Mouse (Mus musculus) limb, embryonic 11.5 days (tissue): ENCODE measurements at regions not wholly inside any gene's neighbourhood (a gene's known extent, or its start where the extent isn't known, plus 50 kb on each side); places are given as distances from the start of the nearest gene placed in this dataset.

Source experiments
- ATAC-seq: fragments of 200-750 bp; cut with Nextera tagmentation; 2 replicates; pipeline ENCODE4 v1.8.0; 2017; ENCODE audit warnings: low read depth; ENCODE audit not compliant: insufficient number of reproducible peaks, low FRiP score, low TSS enrichment
- DNase-seq: peaks from one replicate; pipeline ENCODE4 v3.0.0-alpha.2; 2015; ENCODE audit warnings: low spot score
- H3K27ac ChIP-seq: fragments of 300-500 bp; sonication (generic); replicated peaks from 2 replicates; pipeline ENCODE4 v1.5.1; 2014; ENCODE audit warnings: low read depth, mild to moderate bottlenecking, low read length
- H3K27me3 ChIP-seq: fragments of 300-500 bp; sonication (generic); 2 replicates; pipeline ENCODE4 v1.6.1; 2014; ENCODE audit warnings: mild to moderate bottlenecking, low read length, mixed read lengths; ENCODE audit not compliant: control insufficient read depth, insufficient read depth
- H3K36me3 ChIP-seq: fragments of 300-500 bp; sonication (generic); 2 replicates; pipeline ENCODE4 v1.6.1; 2014; ENCODE audit warnings: mild to moderate bottlenecking, low read length, moderate library complexity, mixed read lengths; ENCODE audit not compliant: control insufficient read depth, insufficient read depth
- H3K4me1 ChIP-seq: fragments of 300-500 bp; sonication (generic); 2 replicates; pipeline ENCODE4 v1.6.1; 2014; ENCODE audit warnings: low read length, mixed read lengths; ENCODE audit not compliant: control insufficient read depth, insufficient read depth
- H3K4me2 ChIP-seq: fragments of 300-500 bp; sonication (generic); 2 replicates; pipeline ENCODE4 v1.6.1; 2014; ENCODE audit warnings: low read depth, mild to moderate bottlenecking, moderate library complexity; ENCODE audit not compliant: severe bottlenecking
- H3K4me3 ChIP-seq: fragments of 300-500 bp; sonication (generic); 2 replicates; pipeline ENCODE4 v1.5.1; 2014; ENCODE audit warnings: low read depth, low read length
- H3K9ac ChIP-seq: fragments of 300-500 bp; sonication (generic); 2 replicates; pipeline ENCODE4 v1.6.1; 2014; ENCODE audit warnings: mild to moderate bottlenecking, low read length
- H3K9me3 ChIP-seq: fragments of 300-500 bp; sonication (generic); 2 replicates; pipeline ENCODE4 v1.6.1; 2016; ENCODE audit warnings: low read length; ENCODE audit not compliant: control insufficient read depth
- WGBS: fragments of 180-500 bp; shearing (Covaris S2); extraction: QIAGEN DNeasy Blood & Tissue Kit; methylation state at CpG from one replicate; pipeline ENCODE4 v1.1.7; 2014; 5-methylcytosine and 5-hydroxymethylcytosine counted together

GRCm38 (mm10) chr1:63876589-63877251 is 107.7 kb upstream of the 4933402D24Rik start:
- 89% methylated on average over 5 of the region's 5 CpGs for WGBS
- Histone ChIP-seq H3K27ac (no peak overlapping the region), H3K4me2 (no peak overlapping the region), H3K4me1 (no peaks in the 10 kb centered on the region), H3K36me3 (no peaks in the 10 kb centered on the region), H3K4me3 (no peak overlapping the region), H3K27me3 (no peaks in the 10 kb centered on the region), H3K9me3 (no peaks in the 10 kb centered on the region), H3K9ac (no peak overlapping the region)
- DNase-seq: no peak
- ATAC-seq: no peak

DNA sequence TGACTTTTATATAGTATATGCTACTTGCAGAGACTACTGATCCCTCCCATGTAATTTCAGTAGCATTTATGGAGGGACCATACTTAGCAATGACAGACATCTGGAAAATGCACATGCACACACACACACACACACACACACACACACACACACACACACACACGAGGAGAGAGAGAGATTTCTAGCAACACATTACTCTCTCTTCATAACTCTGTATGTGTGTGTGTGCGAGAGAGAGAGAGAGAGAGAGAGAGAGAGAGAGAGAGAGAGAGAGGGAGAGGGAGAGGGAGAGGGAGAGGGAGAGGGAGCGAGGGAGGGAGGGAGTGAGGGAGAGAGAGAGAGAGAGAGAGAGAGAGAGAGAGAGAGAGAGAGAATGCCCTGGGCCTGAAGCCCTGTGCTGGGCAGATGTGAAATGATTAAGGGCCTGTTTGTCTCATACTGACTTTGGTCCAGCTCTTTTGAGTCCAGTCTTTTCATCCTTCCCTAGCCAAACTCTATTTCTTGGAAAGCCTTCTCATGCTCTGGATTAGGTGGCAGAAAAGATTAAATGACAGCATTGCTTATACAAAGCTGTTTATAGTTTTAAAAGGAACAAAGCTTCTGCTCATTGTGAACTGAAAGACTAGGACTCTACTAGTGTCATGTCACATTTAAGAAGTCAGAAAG is 106.4 kb upstream of the 4933402D24Rik start:
- Histone ChIP-seq H3K4me3 (no peak overlapping the region), H3K27ac (no peak overlapping the region), H3K9ac (no peak overlapping the region), H3K36me3 (no peaks in the 10 kb centered on the region), H3K4me1 (no peaks in the 10 kb centered on the region), H3K27me3 (no peaks in the 10 kb centered on the region), H3K9me3 (no peaks in the 10 kb centered on the region), H3K4me2 (no peak overlapping the region)
- no peak for DNase-seq
- ATAC-seq: no peak
- 93% methylated on average over 2 of the region's 3 CpGs for WGBS

- 87% methylated on average over 6 of the region's 6 CpGs for WGBS
- no peak for DNase-seq
- no peaks in the 10 kb centered on the region for H3K9me3 ChIP-seq
These were observed 102.8 kb upstream of the 4933402D24Rik start for GRCm38 (mm10) chr1:63871831-63872230.

DNA sequence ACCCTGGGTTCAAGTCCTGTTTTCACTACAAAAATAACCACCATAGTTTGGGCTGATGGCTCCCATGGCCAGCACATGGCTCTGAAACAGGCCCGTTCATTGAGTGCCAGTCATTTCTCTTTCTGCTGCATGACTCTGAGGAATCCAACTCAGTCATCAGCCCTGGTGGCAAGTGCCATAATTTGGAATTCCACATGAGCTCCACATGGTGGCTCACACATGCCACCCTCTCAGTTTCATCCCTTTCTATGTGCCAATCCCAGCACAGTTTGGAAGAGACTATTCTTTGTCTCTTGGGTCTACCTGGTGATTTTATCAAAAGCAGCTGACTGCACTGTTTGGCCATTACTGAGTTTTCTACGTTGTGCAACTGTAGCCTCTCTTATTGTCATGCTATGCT is 100.3 kb upstream of the 4933402D24Rik start:
- 90% methylated on average over 2 of the region's 2 CpGs for WGBS
- Histone ChIP-seq H3K36me3 (no peaks in the 10 kb centered on the region), H3K4me1 (no peaks in the 10 kb centered on the region), H3K4me3 (no peak overlapping the region), H3K27me3 (no peaks in the 10 kb centered on the region), H3K9me3 (no peaks in the 10 kb centered on the region), H3K27ac (no peak overlapping the region), H3K9ac (no peak overlapping the region), H3K4me2 (no peak overlapping the region)
- DNase-seq (no peak), ATAC-seq (no peak)

More at GRCm38 (mm10) chr1:63871831-63872230, 102.8 kb upstream of the 4933402D24Rik start:
- H3K27me3 ChIP-seq: no peaks in the 10 kb centered on the region
- no peak overlapping the region for H3K4me3 ChIP-seq
- no peak for ATAC-seq
- H3K27ac ChIP-seq: no peak overlapping the region
- no peaks in the 10 kb centered on the region for H3K4me1 ChIP-seq
- no peak overlapping the region for H3K9ac ChIP-seq
- no peak overlapping the region for H3K4me2 ChIP-seq
- H3K36me3 ChIP-seq: no peaks in the 10 kb centered on the region

DNA sequence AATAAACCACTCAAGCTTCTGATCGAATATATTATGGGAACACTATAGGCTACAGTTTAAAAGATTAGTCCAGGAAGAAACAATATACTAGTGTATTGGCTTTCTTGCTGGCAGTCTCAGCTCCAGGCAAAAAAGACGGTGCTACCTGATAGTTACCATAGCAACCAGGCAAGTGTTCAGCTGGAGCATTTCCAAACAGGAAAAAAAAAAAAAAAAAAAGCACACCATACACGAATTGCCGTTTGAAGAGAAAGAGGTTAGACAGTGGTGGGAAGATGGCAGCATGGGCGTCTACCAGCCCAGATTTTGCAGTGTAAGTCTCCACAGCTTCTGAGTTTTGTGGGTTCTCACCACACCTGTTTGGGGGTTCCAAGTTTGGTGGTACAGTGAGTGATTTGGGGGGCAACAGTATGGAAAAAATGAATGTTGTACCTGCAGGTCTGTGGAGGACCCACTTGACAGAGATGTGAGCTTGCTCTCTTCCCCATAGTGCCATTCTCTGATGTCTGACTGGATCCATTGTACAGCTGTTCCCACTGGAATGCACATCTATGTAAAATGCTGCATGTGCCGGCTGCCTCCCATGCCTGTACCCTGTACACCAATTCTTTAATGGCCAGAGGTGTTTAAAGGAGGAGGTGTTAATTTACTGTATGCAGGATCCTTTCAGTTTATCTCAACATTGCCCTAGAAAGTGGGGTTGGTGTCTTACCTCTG is 89.0 kb upstream of the 4933402D24Rik start:
- no peak for ATAC-seq
- Histone ChIP-seq H3K4me3 (no peak overlapping the region), H3K27me3 (no peaks in the 10 kb centered on the region), H3K4me2 (no peak overlapping the region), H3K9me3 (no peaks in the 10 kb centered on the region), H3K9ac (no peak overlapping the region), H3K4me1 (no peaks in the 10 kb centered on the region), H3K27ac (no peak overlapping the region), H3K36me3 (no peaks in the 10 kb centered on the region)
- no peak for DNase-seq
- 71% methylated on average over 6 of the region's 6 CpGs for WGBS

- ATAC-seq (no peak), DNase-seq (no peak)
- H3K27ac ChIP-seq: no peak overlapping the region
- no peaks in the 10 kb centered on the region for H3K36me3 ChIP-seq
- no peaks in the 10 kb centered on the region for H3K9me3 ChIP-seq
- 89% methylated on average over 5 of the region's 5 CpGs for WGBS
- H3K27me3 ChIP-seq: no peaks in the 10 kb centered on the region
- no peak overlapping the region for H3K4me2 ChIP-seq
- H3K4me3 ChIP-seq: no peak overlapping the region
- no peaks in the 10 kb centered on the region for H3K4me1 ChIP-seq
- no peak overlapping the region for H3K9ac ChIP-seq
These were observed 88.4 kb upstream of the 4933402D24Rik start for GRCm38 (mm10) chr1:63857468-63857867.

DNA sequence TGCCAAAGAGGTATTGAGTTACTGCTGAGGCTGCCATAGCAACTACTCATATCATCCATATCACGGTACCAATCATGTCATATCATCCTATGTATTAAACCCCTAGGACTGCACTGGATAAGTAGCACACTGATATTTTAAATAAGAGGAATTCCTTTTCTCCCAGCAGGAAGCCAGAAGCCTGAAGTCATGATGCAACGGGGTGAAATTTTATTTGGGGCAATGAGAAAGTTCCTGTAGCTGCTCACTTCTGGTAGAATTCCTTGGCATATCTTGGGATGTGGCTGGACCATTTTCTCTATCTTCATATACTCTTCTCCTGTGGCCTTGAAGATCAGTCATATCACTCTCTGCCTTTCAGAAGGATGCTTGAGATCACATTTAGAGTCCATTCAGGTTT is 87.3 kb upstream of the 4933402D24Rik start:
- Histone ChIP-seq H3K9ac (no peak overlapping the region), H3K36me3 (no peaks in the 10 kb centered on the region), H3K27ac (no peak overlapping the region), H3K4me3 (no peak overlapping the region), H3K4me2 (no peak overlapping the region), H3K27me3 (no peaks in the 10 kb centered on the region), H3K4me1 (no peaks in the 10 kb centered on the region), H3K9me3 (no peaks in the 10 kb centered on the region)
- DNase-seq (no peak), ATAC-seq (no peak)
- WGBS: 87% methylated on average over 2 of the region's 2 CpGs

- 71% methylated on average over 3 of the region's 3 CpGs for WGBS
- ATAC-seq: no peak
These were observed 85.7 kb upstream of the 4933402D24Rik start for GRCm38 (mm10) chr1:63854794-63855193.

More at GRCm38 (mm10) chr1:63854794-63855193, 85.7 kb upstream of the 4933402D24Rik start:
- no peaks in the 10 kb centered on the region for H3K27me3 ChIP-seq
- no peak overlapping the region for H3K4me2 ChIP-seq
- no peak for DNase-seq
- H3K9ac ChIP-seq: no peak overlapping the region
- no peaks in the 10 kb centered on the region for H3K9me3 ChIP-seq
- no peaks in the 10 kb centered on the region for H3K36me3 ChIP-seq
- H3K4me1 ChIP-seq: no peaks in the 10 kb centered on the region
- no peak overlapping the region for H3K27ac ChIP-seq
- no peak overlapping the region for H3K4me3 ChIP-seq
